Mouse (Mus musculus): ENCODE measurements around the gene Tbx1.

Tbx1 gene

GRCm38 (mm10) chr16:18609099-18609498, 18.6 kb upstream of the Tbx1 start:
- no peak for TF ChIP-seq GATA4 (IDR thresholded peaks at IDR 0.05; ENCODE audit: insufficient replicate concordance, low read length)

- TF ChIP-seq GATA4 (IDR thresholded peaks at IDR 0.05; ENCODE audit: insufficient replicate concordance, low read length), result no peak
These were observed 17.8 kb upstream of the Tbx1 start for GRCm38 (mm10) chr16:18608226-18608625.

DNA sequence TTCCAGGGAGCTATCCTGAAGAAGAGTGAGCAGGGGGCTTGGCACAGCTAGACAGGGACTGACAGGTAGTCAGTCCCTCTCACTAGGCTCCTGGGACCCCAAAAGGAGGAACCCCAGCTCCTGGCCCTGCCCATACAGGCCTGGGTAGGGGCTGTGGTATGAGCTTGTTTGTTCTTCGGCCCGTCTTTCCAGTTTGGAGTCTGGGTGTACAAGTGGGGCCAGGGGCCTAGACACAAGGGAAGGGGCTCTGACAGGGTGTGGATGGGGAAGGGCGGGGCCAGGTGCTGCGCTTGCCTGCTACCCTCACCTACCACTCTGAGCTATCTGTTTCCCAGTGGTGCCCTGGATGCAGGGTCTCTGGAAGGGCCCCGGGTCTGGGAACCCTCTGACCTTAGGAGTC, 15.2 kb upstream of the Tbx1 start:
- TF ChIP-seq GATA4 (IDR thresholded peaks at IDR 0.05; ENCODE audit: insufficient replicate concordance, low read length), result no peak

DNA sequence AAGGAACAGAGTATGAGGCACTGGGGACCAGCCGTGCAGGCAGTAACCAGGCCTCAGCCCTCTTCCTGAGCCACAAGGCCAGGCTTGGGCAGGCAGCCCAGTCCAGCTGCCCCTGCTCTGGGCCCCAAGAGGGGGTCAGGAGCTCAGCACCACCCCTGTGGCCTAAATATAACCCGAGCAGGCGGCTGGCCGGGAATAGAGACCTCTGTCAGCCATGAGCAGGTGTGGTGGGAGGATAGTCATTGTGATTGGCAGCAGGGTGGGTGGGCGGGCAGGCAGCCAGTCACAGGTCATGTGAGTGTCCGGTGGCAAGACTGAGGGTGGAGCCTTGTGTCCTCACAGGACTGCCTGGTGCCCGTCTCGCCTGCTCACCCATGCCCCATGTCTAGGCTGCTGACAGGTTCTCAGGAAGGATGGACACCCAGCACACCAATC, 13.8 kb upstream of the Tbx1 start:
- no peak for TF ChIP-seq GATA4 (IDR thresholded peaks at IDR 0.05; ENCODE audit: insufficient replicate concordance, low read length)

- no peak for TF ChIP-seq GATA4 (IDR thresholded peaks at IDR 0.05; ENCODE audit: insufficient replicate concordance, low read length)
These were observed 11.0 kb upstream of the Tbx1 start for GRCm38 (mm10) chr16:18601447-18601846.

GRCm38 (mm10) chr16:18598006-18598405, 7.5 kb upstream of the Tbx1 start:
- no peak for TF ChIP-seq GATA4 (IDR thresholded peaks at IDR 0.05; ENCODE audit: insufficient replicate concordance, low read length)

DNA sequence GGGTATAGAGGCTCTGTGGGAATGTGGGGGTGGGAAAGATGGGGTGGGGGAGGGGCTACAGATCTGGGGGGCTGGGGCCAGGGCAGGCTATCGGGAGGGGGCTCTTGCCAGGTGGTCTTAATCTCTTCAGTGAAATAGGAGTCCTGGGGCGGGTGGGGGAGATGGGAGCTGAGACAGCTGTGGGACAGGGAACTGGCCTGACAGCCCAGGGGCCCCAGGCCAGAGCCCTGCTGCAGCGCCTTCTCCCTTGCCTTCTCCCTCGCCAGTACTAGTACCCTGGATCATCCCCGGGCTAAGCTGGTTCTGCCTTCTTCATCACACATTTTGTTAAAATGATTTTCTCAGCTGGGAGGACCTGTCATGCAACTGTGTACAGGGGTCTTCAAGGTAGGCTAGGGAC, 5.8 kb upstream of the Tbx1 start:
- TF ChIP-seq GATA4 (IDR thresholded peaks at IDR 0.05; ENCODE audit: insufficient replicate concordance, low read length), result no peak

DNA sequence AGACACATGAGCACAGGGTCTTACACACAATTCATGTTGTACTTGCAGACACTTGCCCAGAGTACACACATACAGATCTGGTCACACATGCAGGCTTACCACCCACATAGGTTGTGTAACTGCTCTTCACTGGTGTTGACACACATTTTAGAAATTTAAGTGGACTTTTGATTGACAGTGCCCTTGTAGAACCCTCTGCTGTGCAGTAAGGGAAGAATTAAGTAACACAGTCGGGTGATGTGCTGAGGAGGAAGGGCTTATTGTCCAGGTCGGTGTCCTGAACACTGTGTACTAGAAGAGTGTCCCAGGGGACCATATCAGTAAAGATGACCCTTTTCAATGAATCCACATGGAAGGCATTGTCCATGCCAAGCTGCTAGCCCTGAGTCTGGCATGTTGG, 3.5 kb upstream of the Tbx1 start:
- no peak for TF ChIP-seq GATA4 (IDR thresholded peaks at IDR 0.05; ENCODE audit: insufficient replicate concordance, low read length)

DNA sequence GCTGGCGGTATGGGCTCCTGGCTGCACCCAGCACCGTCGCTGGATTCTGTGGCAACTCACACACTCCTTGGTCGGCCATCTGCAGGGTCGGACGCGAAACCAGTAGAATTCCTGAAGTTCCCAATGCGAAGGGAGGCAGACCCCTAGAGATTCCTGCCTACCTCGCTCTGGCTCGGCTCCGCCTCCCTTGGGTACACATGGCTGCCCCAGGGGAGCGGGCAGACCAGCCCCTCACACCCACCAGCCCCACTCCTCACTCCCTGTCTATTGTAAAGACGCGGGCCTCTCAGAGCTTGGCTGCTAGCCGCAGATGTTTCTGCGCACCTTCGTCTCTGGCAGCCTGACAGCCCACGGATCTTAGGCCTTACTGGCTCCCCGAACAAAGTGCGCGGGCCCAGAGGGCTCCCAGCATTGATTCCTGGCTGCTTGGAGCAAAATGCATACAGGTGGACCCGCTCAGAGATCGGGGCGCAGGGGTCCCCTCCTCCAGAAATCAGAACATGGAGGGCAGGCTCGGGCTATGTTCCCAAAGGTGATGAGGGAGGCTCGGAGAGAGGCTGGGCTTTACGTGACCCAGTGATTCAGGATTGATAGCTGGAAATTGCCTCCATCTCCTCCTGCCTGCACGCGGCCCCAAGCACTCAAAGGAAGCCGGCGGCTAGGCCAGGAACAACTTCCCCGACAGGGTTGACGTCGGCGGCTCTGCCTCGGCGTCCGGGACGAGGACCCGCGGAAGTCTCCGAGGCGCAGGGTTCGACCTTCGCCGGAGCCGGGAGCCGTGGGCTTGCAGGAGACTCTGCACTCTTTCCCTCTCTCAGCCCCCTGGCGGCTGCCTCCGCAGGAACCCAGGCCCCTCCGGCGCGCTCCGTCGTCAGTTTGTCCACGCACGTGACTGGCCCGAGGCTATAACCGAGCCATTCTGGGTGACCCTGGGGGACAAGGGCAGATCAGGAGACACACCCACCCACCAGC, 862 bp upstream of the Tbx1 start:
- no peak for TF ChIP-seq GATA4 (IDR thresholded peaks at IDR 0.05; ENCODE audit: insufficient replicate concordance, low read length)

DNA sequence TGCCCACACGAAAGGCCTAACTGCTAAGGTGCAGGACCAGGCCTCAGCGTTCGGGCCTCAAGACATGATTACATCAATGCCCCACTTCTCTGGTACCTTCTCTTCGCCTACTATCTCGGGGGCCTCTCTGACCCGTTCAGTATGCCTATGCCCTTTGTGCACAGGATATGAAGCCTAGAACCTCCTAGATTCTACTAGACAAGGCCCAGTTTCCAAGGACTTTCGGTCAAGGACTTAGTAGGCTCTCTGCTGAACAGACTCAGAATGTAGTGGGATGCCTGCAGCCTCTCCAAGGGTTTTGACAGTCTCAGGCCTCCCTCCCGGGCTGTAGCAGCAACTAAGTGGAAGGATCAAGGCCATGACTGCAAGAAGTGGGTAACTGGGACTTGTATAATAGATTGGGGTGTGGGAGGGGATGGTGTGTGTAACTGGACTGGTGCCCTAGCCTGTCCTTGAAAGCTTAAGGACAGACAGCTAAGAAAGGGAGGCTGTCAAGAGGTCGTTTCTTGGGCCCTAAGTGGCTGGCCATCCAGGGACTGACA, 1.3 kb downstream of the Tbx1 start:
- no peak for TF ChIP-seq GATA4 (IDR thresholded peaks at IDR 0.05; ENCODE audit: insufficient replicate concordance, low read length)

GRCm38 (mm10) chr16:18588738-18589055, 1.8 kb downstream of the Tbx1 start:
- no peak for TF ChIP-seq GATA4 (IDR thresholded peaks at IDR 0.05; ENCODE audit: insufficient replicate concordance, low read length)

- TF ChIP-seq GATA4 (IDR thresholded peaks at IDR 0.05; ENCODE audit: insufficient replicate concordance, low read length), result no peak
These were observed 2.4 kb downstream of the Tbx1 start for GRCm38 (mm10) chr16:18587847-18588737.

GRCm38 (mm10) chr16:18586906-18587546, 3.4 kb downstream of the Tbx1 start:
- TF ChIP-seq GATA4 (IDR thresholded peaks at IDR 0.05; ENCODE audit: insufficient replicate concordance, low read length), result no peak

DNA sequence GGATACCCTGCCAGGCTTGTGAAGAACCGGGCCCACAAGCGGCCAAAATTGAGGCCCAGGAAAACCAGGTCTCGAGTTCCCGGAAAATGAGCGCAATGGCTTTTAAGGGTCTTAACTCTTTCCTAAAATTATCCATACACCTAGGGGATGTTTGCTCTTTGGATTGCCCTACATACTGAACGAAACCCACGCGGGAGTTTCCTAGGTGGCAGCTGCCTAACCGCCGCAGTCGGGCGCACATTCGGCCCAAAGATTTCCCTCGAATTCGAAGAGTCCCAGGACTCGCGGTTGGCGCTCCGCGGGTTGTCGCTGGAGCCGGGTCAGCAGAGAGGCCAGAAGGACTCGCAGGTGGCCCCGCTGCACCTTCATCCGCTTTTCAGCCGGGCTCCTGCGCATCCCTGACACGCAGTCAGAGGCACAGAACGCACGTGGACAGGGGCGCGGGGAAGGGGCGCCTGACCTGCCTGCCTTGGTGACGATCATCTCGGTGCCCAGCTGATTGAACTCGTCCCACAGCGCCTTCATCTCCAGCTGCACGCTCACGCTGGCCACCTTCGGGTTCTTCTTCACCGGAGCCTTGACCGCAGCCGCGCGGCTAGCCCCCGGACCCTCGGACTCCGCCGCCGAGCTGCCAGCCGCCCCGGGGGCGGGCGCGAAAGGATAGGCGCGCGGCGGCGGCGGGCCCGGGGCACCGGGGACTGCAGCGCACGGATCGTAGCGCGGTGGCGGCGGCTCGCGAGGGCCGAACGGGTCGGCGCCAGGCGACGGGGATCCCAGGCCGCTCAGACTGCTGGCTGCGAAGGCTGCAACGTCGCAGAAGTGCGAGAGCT, 4.2 kb downstream of the Tbx1 start:
- no peak for TF ChIP-seq GATA4 (IDR thresholded peaks at IDR 0.05; ENCODE audit: insufficient replicate concordance, low read length)
